Mouse (Mus musculus) T-cell, adult 2 months (primary cell): ENCODE measurements around the gene Krtap5-4.
A peak's percentile ranks its signal among the peaks of the same experiment; 100 is the strongest.
"Not testable (repeated sequence)": the region's sequence is repeated elsewhere in the genome, so short reads cannot be mapped to it uniquely, and the experiment has no call there.

Source experiments
- DNase-seq: peaks from one replicate; pipeline ENCODE4 v3.0.0; 2022; ENCODE audit warnings: low spot score

Krtap5-4 gene

GRCm38 (mm10) chr7:142321637-142322306 lies 18.4 kb downstream of the Krtap5-4 start:
- not testable (repeated sequence) for DNase-seq

GRCm38 (mm10) chr7:142322641-142323040 lies 19.3 kb downstream of the Krtap5-4 start:
- no peak for DNase-seq

- DNase-seq, result no peak
Observed at GRCm38 (mm10) chr7:142323396-142324117, 20.2 kb downstream of the Krtap5-4 start.

GRCm38 (mm10) chr7:142326714-142327445 lies 23.5 kb downstream of the Krtap5-4 start:
- no peak for DNase-seq

- no peak for DNase-seq
Observed at GRCm38 (mm10) chr7:142328507-142328906, 25.2 kb downstream of the Krtap5-4 start.

- DNase-seq, result no peak
Observed at GRCm38 (mm10) chr7:142330271-142330724, 26.9 kb downstream of the Krtap5-4 start.

GRCm38 (mm10) chr7:142331281-142331680 lies 27.9 kb downstream of the Krtap5-4 start:
- no peak for DNase-seq

GRCm38 (mm10) chr7:142332741-142333140 lies 29.4 kb downstream of the Krtap5-4 start:
- not testable (repeated sequence) for DNase-seq

GRCm38 (mm10) chr7:142334246-142334645 lies 30.9 kb downstream of the Krtap5-4 start:
- peak; percentile 80 for DNase-seq

GRCm38 (mm10) chr7:142335151-142335550 lies 31.8 kb downstream of the Krtap5-4 start:
- DNase-seq, result no peak

- peak; percentile 65 for DNase-seq
Observed at GRCm38 (mm10) chr7:142340269-142340970, 37.1 kb downstream of the Krtap5-4 start.

GRCm38 (mm10) chr7:142341564-142342246 lies 38.4 kb downstream of the Krtap5-4 start:
- DNase-seq, result no peak

GRCm38 (mm10) chr7:142342247-142342640 lies 38.9 kb downstream of the Krtap5-4 start:
- no peak for DNase-seq

- no peak for DNase-seq
Observed at GRCm38 (mm10) chr7:142347542-142347941, 44.2 kb downstream of the Krtap5-4 start.

GRCm38 (mm10) chr7:142349308-142349961 lies 46.1 kb downstream of the Krtap5-4 start:
- no peak for DNase-seq

GRCm38 (mm10) chr7:142351569-142351968 lies 48.2 kb downstream of the Krtap5-4 start:
- peak; percentile 20 for DNase-seq

- DNase-seq, result peak; percentile 88
Observed at GRCm38 (mm10) chr7:142353854-142354253, 50.5 kb downstream of the Krtap5-4 start.
